Mouse (Mus musculus): ENCODE measurements around the gene Atp2c2. TPM values are rescaled to one million over a fixed set of nuclear protein-coding genes. Genes with fewer than 3 reads are reported as not detected.

The Atp2c2 gene
- polyA plus RNA-seq, 1 experiment from 2014 or later: 0.05 TPM

DNA sequence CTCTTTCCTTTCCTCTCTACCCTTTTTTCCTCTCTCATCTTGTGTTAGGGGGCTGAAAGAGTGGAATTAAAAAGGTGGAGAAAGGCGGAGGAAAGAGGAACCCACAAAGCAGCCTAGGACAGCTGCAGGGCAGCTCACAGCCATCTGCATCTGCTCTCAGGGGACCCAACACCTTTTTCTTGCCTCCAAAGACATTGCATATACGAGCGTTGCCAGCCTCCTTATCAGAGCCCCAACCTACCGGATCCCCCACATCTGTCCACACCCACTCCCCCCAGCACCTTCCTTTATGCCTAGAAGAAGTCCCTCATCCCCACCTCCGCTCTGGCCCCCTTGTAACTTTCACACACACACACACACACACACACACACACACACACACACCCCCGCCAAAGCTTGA is 83.8 kb downstream of the Atp2c2 start:
- WGBS: 80% methylated on average over 6 of the region's 6 CpGs

DNA sequence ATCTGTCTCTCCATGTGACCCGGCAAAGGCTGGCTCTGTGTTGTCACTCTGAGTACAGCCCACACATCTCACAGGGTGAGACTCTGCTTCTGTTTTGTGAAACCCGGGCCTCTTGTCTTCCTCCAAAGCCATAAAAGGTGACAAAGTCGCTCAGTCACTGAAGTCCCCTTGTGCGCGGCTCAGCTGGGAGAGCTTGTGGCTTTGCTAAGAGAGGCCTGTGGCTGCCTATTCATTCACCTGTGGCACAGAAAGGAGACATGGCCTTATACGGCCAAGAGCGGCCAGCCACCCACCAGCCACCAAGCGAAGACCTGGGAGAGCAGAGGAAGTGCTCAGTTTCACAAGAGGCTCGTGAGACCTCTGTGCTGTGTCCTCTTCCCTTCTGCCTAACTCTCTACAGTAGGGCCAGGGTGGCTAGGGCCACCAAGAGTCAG is 84.3 kb downstream of the Atp2c2 start:
- WGBS: 48% methylated on average over 9 of the region's 9 CpGs
- Histone ChIP-seq H3K27ac (ENCODE audit: low read depth, low read length) (no peak overlapping the region), H3K4me3 (ENCODE audit: low read depth, low read length) (no peak overlapping the region), H3K9ac (ENCODE audit: low read length) (no peak overlapping the region), H3K36me3 (ENCODE audit: control insufficient read depth, insufficient read depth, low read length) (no peaks in the 10 kb centered on the region), H3K27me3 (replicated peaks; ENCODE audit: control insufficient read depth, insufficient read depth, low read length) (no peaks in the 10 kb centered on the region), H3K9me3 (replicated peaks; ENCODE audit: control insufficient read depth, low read length) (no peaks in the 10 kb centered on the region), H3K4me1 (ENCODE audit: control insufficient read depth, insufficient read depth, low read length) (peaks cover 8% of the 10 kb centered on the region), H3K4me2 (ENCODE audit: low read length) (no peak overlapping the region)
- ATAC-seq (no peak), DNase-seq (ENCODE audit: low spot score) (no peak)

More for the DNA sequence above, 83.8 kb downstream of the Atp2c2 start:
- H3K27ac ChIP-seq (ENCODE audit: low read depth, low read length): no peak overlapping the region
- DNase-seq (ENCODE audit: low spot score): no peak
- no peak overlapping the region for H3K4me2 ChIP-seq (ENCODE audit: low read length)
- no peak overlapping the region for H3K4me3 ChIP-seq (ENCODE audit: low read depth, low read length)
- H3K36me3 ChIP-seq (ENCODE audit: control insufficient read depth, insufficient read depth, low read length): no peaks in the 10 kb centered on the region
- H3K4me1 ChIP-seq (ENCODE audit: control insufficient read depth, insufficient read depth, low read length): peaks cover 6% of the 10 kb centered on the region
- no peaks in the 10 kb centered on the region for H3K9me3 ChIP-seq (replicated peaks; ENCODE audit: control insufficient read depth, low read length)
- H3K27me3 ChIP-seq (replicated peaks; ENCODE audit: control insufficient read depth, insufficient read depth, low read length): no peaks in the 10 kb centered on the region
- ATAC-seq: no peak
- H3K9ac ChIP-seq (ENCODE audit: low read length): no peak overlapping the region

GRCm38 (mm10) chr8:119784676-119785075 is 84.9 kb downstream of the Atp2c2 start:
- Histone ChIP-seq H3K9me3 (replicated peaks; ENCODE audit: control insufficient read depth, low read length) (no peaks in the 10 kb centered on the region), H3K4me1 (ENCODE audit: control insufficient read depth, insufficient read depth, low read length) (peaks cover 9% of the 10 kb centered on the region), H3K36me3 (ENCODE audit: control insufficient read depth, insufficient read depth, low read length) (no peaks in the 10 kb centered on the region), H3K4me3 (ENCODE audit: low read depth, low read length) (no peak overlapping the region), H3K27ac (ENCODE audit: low read depth, low read length) (no peak overlapping the region), H3K9ac (ENCODE audit: low read length) (no peak overlapping the region), H3K4me2 (ENCODE audit: low read length) (no peak overlapping the region), H3K27me3 (replicated peaks; ENCODE audit: control insufficient read depth, insufficient read depth, low read length) (no peaks in the 10 kb centered on the region)
- DNase-seq (ENCODE audit: low spot score) (no peak), ATAC-seq (no peak)
- 59% methylated on average over 7 of the region's 7 CpGs for WGBS

DNA sequence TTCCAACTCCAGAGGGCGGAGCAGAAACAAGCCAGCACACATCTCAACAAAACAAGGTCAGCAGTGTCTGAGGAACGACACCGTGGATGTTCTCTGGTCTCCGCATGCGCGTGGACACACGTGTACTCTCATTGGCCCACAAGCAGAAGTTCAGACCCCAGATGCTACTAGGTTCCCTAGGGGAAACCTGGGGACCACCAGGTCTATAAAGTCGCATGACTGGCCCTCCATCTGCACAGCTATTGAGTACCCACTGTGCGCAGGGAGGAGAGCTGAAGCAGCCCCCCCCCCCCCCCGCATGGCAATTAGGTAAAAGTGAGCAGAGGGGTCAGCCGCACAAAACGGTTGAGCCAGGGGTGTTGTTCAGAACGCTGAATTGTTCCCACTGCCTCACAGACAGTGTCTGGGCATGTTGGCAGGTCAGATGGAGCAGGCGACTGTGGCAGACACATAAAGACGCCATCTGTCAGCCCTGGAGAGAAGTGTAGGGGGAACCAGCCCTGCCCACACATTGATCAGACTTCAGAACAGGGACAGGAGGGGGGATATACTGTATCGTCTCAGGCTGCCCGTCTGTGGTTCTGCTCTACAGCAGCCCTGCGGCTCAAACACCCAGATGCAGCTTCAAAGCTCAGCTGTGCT is 86.1 kb downstream of the Atp2c2 start:
- peak; percentile 86 for ATAC-seq
- Histone ChIP-seq H3K9ac (ENCODE audit: low read length) (0 out of 2 replicates have a peak overlapping the region, but pooled peaks have one; percentile 10), H3K27ac (ENCODE audit: low read depth, low read length) (peak overlapping the region; percentile 85), H3K36me3 (ENCODE audit: control insufficient read depth, insufficient read depth, low read length) (no peaks in the 10 kb centered on the region), H3K4me1 (ENCODE audit: control insufficient read depth, insufficient read depth, low read length) (peaks cover 12% of the 10 kb centered on the region), H3K9me3 (replicated peaks; ENCODE audit: control insufficient read depth, low read length) (no peaks in the 10 kb centered on the region), H3K27me3 (replicated peaks; ENCODE audit: control insufficient read depth, insufficient read depth, low read length) (no peaks in the 10 kb centered on the region), H3K4me2 (ENCODE audit: low read length) (0 out of 2 replicates have a peak overlapping the region, but pooled peaks have one; percentile 10), H3K4me3 (ENCODE audit: low read depth, low read length) (no peak overlapping the region)
- peak; percentile 85 for DNase-seq (ENCODE audit: low spot score)
- WGBS: 39% methylated on average over 18 of the region's 18 CpGs

DNA sequence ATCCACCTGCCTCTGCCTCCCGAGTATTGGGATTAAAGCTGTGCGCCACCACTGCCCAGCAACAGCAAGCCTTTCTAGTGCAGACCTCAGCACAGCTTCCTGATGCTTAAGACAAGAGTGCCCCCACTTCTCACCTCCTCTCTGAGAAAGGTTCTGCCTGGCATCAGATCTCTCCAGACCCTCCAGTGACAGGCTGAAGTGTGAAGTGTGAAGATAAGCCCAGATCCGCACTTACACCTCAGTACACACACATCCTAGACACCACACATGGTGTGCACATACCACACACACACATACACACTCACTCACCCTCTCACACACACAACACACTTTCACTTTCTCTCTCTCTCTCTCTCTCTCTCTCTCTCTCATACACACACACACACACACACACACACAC is 87.1 kb downstream of the Atp2c2 start:
- DNase-seq (ENCODE audit: low spot score) (no peak), ATAC-seq (no peak)
- H3K9me3 ChIP-seq (replicated peaks; ENCODE audit: control insufficient read depth, low read length): no peaks in the 10 kb centered on the region
- H3K4me2 ChIP-seq (ENCODE audit: low read length): no peak overlapping the region
- H3K36me3 ChIP-seq (ENCODE audit: control insufficient read depth, insufficient read depth, low read length): no peaks in the 10 kb centered on the region
- peak overlapping the region; percentile 39; the same call in 1 of the 2 replicates for H3K27ac ChIP-seq (ENCODE audit: low read depth, low read length)
- no peaks in the 10 kb centered on the region for H3K27me3 ChIP-seq (replicated peaks; ENCODE audit: control insufficient read depth, insufficient read depth, low read length)
- 72% methylated on average over 3 of the region's 3 CpGs for WGBS
- no peak overlapping the region for H3K9ac ChIP-seq (ENCODE audit: low read length)
- peaks cover 19% of the 10 kb centered on the region for H3K4me1 ChIP-seq (ENCODE audit: control insufficient read depth, insufficient read depth, low read length)
- no peak overlapping the region for H3K4me3 ChIP-seq (ENCODE audit: low read depth, low read length)

DNA sequence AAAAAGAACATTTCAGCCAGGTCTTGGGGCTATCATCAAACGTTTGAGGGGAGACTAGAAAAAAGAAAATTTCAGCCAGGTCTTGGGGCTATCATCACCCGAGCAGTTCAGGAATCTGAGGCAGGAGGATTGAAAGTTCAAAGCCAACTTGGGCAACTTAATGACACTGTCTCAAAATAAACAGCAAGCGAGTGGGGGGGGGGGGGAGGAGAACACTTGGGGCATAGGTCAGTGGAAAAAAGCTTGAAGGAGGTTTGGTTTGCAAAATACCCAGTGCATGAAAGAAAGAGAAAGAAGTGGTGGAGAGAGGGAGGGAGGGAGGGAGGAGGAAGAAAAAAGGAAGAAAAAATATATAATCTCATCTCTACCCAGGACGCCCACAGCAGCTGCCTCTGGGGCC is 87.5 kb downstream of the Atp2c2 start:
- Histone ChIP-seq H3K4me1 (ENCODE audit: control insufficient read depth, insufficient read depth, low read length) (peaks cover 22% of the 10 kb centered on the region), H3K27me3 (replicated peaks; ENCODE audit: control insufficient read depth, insufficient read depth, low read length) (no peaks in the 10 kb centered on the region), H3K4me2 (ENCODE audit: low read length) (no peak overlapping the region), H3K27ac (ENCODE audit: low read depth, low read length) (peak overlapping the region; percentile 39; the same call in 1 of the 2 replicates), H3K4me3 (ENCODE audit: low read depth, low read length) (no peak overlapping the region), H3K36me3 (ENCODE audit: control insufficient read depth, insufficient read depth, low read length) (no peaks in the 10 kb centered on the region), H3K9me3 (replicated peaks; ENCODE audit: control insufficient read depth, low read length) (no peaks in the 10 kb centered on the region), H3K9ac (ENCODE audit: low read length) (no peak overlapping the region)
- ATAC-seq (no peak), DNase-seq (ENCODE audit: low spot score) (no peak)
- WGBS: 63% methylated on average over 4 of the region's 4 CpGs

DNA sequence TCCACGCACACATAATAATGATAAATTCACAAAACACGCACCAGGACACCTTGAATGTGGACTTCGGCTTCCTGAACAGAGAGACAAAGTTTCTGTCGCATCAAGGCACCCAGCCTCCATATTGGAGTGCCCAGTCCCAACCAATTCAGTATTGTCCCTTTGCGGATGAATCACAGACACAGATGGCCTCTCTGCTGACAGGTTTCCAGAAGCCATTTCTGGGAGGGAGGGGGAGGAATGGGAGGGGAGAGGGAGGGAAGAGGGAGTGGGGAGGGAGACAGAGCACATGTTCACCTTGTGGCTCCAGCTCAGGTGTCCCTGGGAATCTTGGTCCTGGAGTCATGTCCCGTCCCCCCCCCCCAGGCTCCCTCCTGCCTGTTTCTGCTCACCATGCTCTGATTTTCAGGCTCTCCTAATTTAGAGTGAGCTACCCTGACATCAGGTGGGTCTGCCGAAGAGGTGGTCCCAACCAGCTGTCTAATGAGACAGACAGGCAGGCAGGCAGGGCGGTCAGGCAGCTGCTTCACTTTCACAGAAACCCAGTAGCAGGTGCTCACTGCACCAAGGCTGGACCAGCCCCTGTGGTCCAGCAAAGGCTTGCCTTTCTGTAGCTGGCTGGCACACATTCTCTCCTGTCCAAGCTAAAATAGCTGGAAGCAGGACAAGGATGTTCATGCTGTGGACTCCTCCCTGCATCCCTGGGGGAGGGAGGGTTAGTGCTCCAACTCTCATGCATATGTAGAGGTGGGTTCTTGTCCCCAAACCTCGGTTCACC is 89.0 kb downstream of the Atp2c2 start:
- H3K9me3 ChIP-seq (replicated peaks; ENCODE audit: control insufficient read depth, low read length): no peaks in the 10 kb centered on the region
- WGBS: 67% methylated on average over 9 of the region's 9 CpGs
- DNase-seq (ENCODE audit: low spot score): peak; percentile 46
- H3K4me3 ChIP-seq (ENCODE audit: low read depth, low read length): no peak overlapping the region
- ATAC-seq: no peak
- no peak overlapping the region for H3K4me2 ChIP-seq (ENCODE audit: low read length)
- no peak overlapping the region for H3K9ac ChIP-seq (ENCODE audit: low read length)
- no peaks in the 10 kb centered on the region for H3K36me3 ChIP-seq (ENCODE audit: control insufficient read depth, insufficient read depth, low read length)
- H3K27me3 ChIP-seq (replicated peaks; ENCODE audit: control insufficient read depth, insufficient read depth, low read length): no peaks in the 10 kb centered on the region
- H3K4me1 ChIP-seq (ENCODE audit: control insufficient read depth, insufficient read depth, low read length): peaks cover 22% of the 10 kb centered on the region
- H3K27ac ChIP-seq (ENCODE audit: low read depth, low read length): peak overlapping the region; percentile 52; the same call in 1 of the 2 replicates

- Histone ChIP-seq H3K27me3 (replicated peaks; ENCODE audit: control insufficient read depth, insufficient read depth, low read length) (no peaks in the 10 kb centered on the region), H3K36me3 (ENCODE audit: control insufficient read depth, insufficient read depth, low read length) (no peaks in the 10 kb centered on the region), H3K4me1 (ENCODE audit: control insufficient read depth, insufficient read depth, low read length) (peaks cover 22% of the 10 kb centered on the region), H3K9ac (ENCODE audit: low read length) (no peak overlapping the region), H3K4me2 (ENCODE audit: low read length) (no peak overlapping the region), H3K4me3 (ENCODE audit: low read depth, low read length) (no peak overlapping the region), H3K9me3 (replicated peaks; ENCODE audit: control insufficient read depth, low read length) (no peaks in the 10 kb centered on the region), H3K27ac (ENCODE audit: low read depth, low read length) (peak overlapping the region; percentile 52; the same call in 1 of the 2 replicates)
- WGBS: 93% methylated on average over 7 of the region's 7 CpGs
- DNase-seq (ENCODE audit: low spot score) (no peak), ATAC-seq (no peak)
Measured at GRCm38 (mm10) chr8:119789581-119789980, 89.8 kb downstream of the Atp2c2 start.
